Mouse (Mus musculus): Measurements from ENCODE around the gene Pip5k1b. TPM values are rescaled to one million over a fixed set of nuclear protein-coding genes. Genes with fewer than 3 reads are reported as not detected.

Gene Pip5k1b
- polyA plus RNA-seq, 1 experiment from 2014 or later = 2.5 TPM

- Histone ChIP-seq H3K4me2 (replicated peaks; ENCODE audit: low read depth, low read length) (no peak overlapping the region), H3K27ac (ENCODE audit: low read length) (no peak overlapping the region), H3K4me3 (ENCODE audit: low read depth, low read length) (no peak overlapping the region), H3K9me3 (ENCODE audit: control insufficient read depth, low read depth, low read length) (no peaks in the 10 kb centered on the region), H3K27me3 (ENCODE audit: control insufficient read depth, insufficient read depth, low read length) (no peaks in the 10 kb centered on the region), H3K4me1 (ENCODE audit: control insufficient read depth, insufficient read depth, low read length) (no peaks in the 10 kb centered on the region), H3K36me3 (ENCODE audit: control insufficient read depth, insufficient read depth, low read length) (no peaks in the 10 kb centered on the region), H3K9ac (replicated peaks; ENCODE audit: low read depth, low read length) (no peak overlapping the region)
- 83% methylated on average over 10 of the region's 10 CpGs for WGBS
- no peak for ATAC-seq (ENCODE audit: insufficient number of reproducible peaks, insufficient read depth, low FRiP score, low read depth)
These were observed 52.8 kb downstream of the Pip5k1b start for GRCm38 (mm10) chr19:24502736-24503421.

- Histone ChIP-seq H3K4me2 (replicated peaks; ENCODE audit: low read depth, low read length) (no peak overlapping the region), H3K27me3 (ENCODE audit: control insufficient read depth, insufficient read depth, low read length) (no peaks in the 10 kb centered on the region), H3K27ac (ENCODE audit: low read length) (no peak overlapping the region), H3K4me3 (ENCODE audit: low read depth, low read length) (no peak overlapping the region), H3K9me3 (ENCODE audit: control insufficient read depth, low read depth, low read length) (no peaks in the 10 kb centered on the region), H3K9ac (replicated peaks; ENCODE audit: low read depth, low read length) (no peak overlapping the region), H3K4me1 (ENCODE audit: control insufficient read depth, insufficient read depth, low read length) (no peaks in the 10 kb centered on the region), H3K36me3 (ENCODE audit: control insufficient read depth, insufficient read depth, low read length) (no peaks in the 10 kb centered on the region)
- ATAC-seq (ENCODE audit: insufficient number of reproducible peaks, insufficient read depth, low FRiP score, low read depth) = no peak
These were observed 54.1 kb downstream of the Pip5k1b start for GRCm38 (mm10) chr19:24501525-24501924.

- Histone ChIP-seq H3K4me1 (ENCODE audit: control insufficient read depth, insufficient read depth, low read length) (no peaks in the 10 kb centered on the region), H3K4me2 (replicated peaks; ENCODE audit: low read depth, low read length) (no peak overlapping the region), H3K36me3 (ENCODE audit: control insufficient read depth, insufficient read depth, low read length) (no peaks in the 10 kb centered on the region), H3K9me3 (ENCODE audit: control insufficient read depth, low read depth, low read length) (no peaks in the 10 kb centered on the region), H3K9ac (replicated peaks; ENCODE audit: low read depth, low read length) (no peak overlapping the region), H3K27ac (ENCODE audit: low read length) (no peak overlapping the region), H3K4me3 (ENCODE audit: low read depth, low read length) (no peak overlapping the region), H3K27me3 (ENCODE audit: control insufficient read depth, insufficient read depth, low read length) (no peaks in the 10 kb centered on the region)
- ATAC-seq (ENCODE audit: insufficient number of reproducible peaks, insufficient read depth, low FRiP score, low read depth) = no peak
- 80% methylated on average over 5 of the region's 5 CpGs for WGBS
These were observed 55.2 kb downstream of the Pip5k1b start for GRCm38 (mm10) chr19:24500431-24500830.

- Histone ChIP-seq H3K36me3 (ENCODE audit: control insufficient read depth, insufficient read depth, low read length) (no peaks in the 10 kb centered on the region), H3K4me2 (replicated peaks; ENCODE audit: low read depth, low read length) (no peak overlapping the region), H3K9me3 (ENCODE audit: control insufficient read depth, low read depth, low read length) (no peaks in the 10 kb centered on the region), H3K27me3 (ENCODE audit: control insufficient read depth, insufficient read depth, low read length) (no peaks in the 10 kb centered on the region), H3K4me1 (ENCODE audit: control insufficient read depth, insufficient read depth, low read length) (no peaks in the 10 kb centered on the region), H3K4me3 (ENCODE audit: low read depth, low read length) (no peak overlapping the region), H3K9ac (replicated peaks; ENCODE audit: low read depth, low read length) (no peak overlapping the region), H3K27ac (ENCODE audit: low read length) (no peak overlapping the region)
- no peak for ATAC-seq (ENCODE audit: insufficient number of reproducible peaks, insufficient read depth, low FRiP score, low read depth)
- 81% methylated on average over 3 of the region's 3 CpGs for WGBS
These were observed 56.4 kb downstream of the Pip5k1b start for GRCm38 (mm10) chr19:24499291-24499690.

GRCm38 (mm10) chr19:24493887-24494286 is 61.8 kb downstream of the Pip5k1b start:
- no peak overlapping the region for H3K4me3 ChIP-seq (ENCODE audit: low read depth, low read length)
- no peak overlapping the region for H3K4me2 ChIP-seq (replicated peaks; ENCODE audit: low read depth, low read length)
- no peaks in the 10 kb centered on the region for H3K9me3 ChIP-seq (ENCODE audit: control insufficient read depth, low read depth, low read length)
- H3K27ac ChIP-seq (ENCODE audit: low read length) = no peak overlapping the region
- no peaks in the 10 kb centered on the region for H3K36me3 ChIP-seq (ENCODE audit: control insufficient read depth, insufficient read depth, low read length)
- WGBS = 67% methylated on average over 4 of the region's 4 CpGs
- ATAC-seq (ENCODE audit: insufficient number of reproducible peaks, insufficient read depth, low FRiP score, low read depth) = no peak
- no peaks in the 10 kb centered on the region for H3K27me3 ChIP-seq (ENCODE audit: control insufficient read depth, insufficient read depth, low read length)
- no peaks in the 10 kb centered on the region for H3K4me1 ChIP-seq (ENCODE audit: control insufficient read depth, insufficient read depth, low read length)
- H3K9ac ChIP-seq (replicated peaks; ENCODE audit: low read depth, low read length) = no peak overlapping the region

GRCm38 (mm10) chr19:24491824-24492223 is 63.8 kb downstream of the Pip5k1b start:
- Histone ChIP-seq H3K9me3 (ENCODE audit: control insufficient read depth, low read depth, low read length) (no peaks in the 10 kb centered on the region), H3K9ac (replicated peaks; ENCODE audit: low read depth, low read length) (no peak overlapping the region), H3K4me3 (ENCODE audit: low read depth, low read length) (no peak overlapping the region), H3K4me1 (ENCODE audit: control insufficient read depth, insufficient read depth, low read length) (no peaks in the 10 kb centered on the region), H3K27ac (ENCODE audit: low read length) (no peak overlapping the region), H3K27me3 (ENCODE audit: control insufficient read depth, insufficient read depth, low read length) (no peaks in the 10 kb centered on the region), H3K4me2 (replicated peaks; ENCODE audit: low read depth, low read length) (no peak overlapping the region), H3K36me3 (ENCODE audit: control insufficient read depth, insufficient read depth, low read length) (no peaks in the 10 kb centered on the region)
- ATAC-seq (ENCODE audit: insufficient number of reproducible peaks, insufficient read depth, low FRiP score, low read depth) = no peak
- WGBS = 74% methylated on average over 3 of the region's 3 CpGs

- Histone ChIP-seq H3K27me3 (ENCODE audit: control insufficient read depth, insufficient read depth, low read length) (no peaks in the 10 kb centered on the region), H3K9ac (replicated peaks; ENCODE audit: low read depth, low read length) (no peak overlapping the region), H3K4me2 (replicated peaks; ENCODE audit: low read depth, low read length) (no peak overlapping the region), H3K4me3 (ENCODE audit: low read depth, low read length) (no peak overlapping the region), H3K36me3 (ENCODE audit: control insufficient read depth, insufficient read depth, low read length) (no peaks in the 10 kb centered on the region), H3K9me3 (ENCODE audit: control insufficient read depth, low read depth, low read length) (no peaks in the 10 kb centered on the region), H3K27ac (ENCODE audit: low read length) (no peak overlapping the region), H3K4me1 (ENCODE audit: control insufficient read depth, insufficient read depth, low read length) (no peaks in the 10 kb centered on the region)
- no peak for ATAC-seq (ENCODE audit: insufficient number of reproducible peaks, insufficient read depth, low FRiP score, low read depth)
- 62% methylated on average over 5 of the region's 5 CpGs for WGBS
These were observed 65.4 kb downstream of the Pip5k1b start for GRCm38 (mm10) chr19:24490275-24490674.

GRCm38 (mm10) chr19:24486433-24487296 is 69.0 kb downstream of the Pip5k1b start:
- H3K4me3 ChIP-seq (ENCODE audit: low read depth, low read length) = no peak overlapping the region
- H3K27ac ChIP-seq (ENCODE audit: low read length) = no peak overlapping the region
- no peak overlapping the region for H3K4me2 ChIP-seq (replicated peaks; ENCODE audit: low read depth, low read length)
- no peak overlapping the region for H3K9ac ChIP-seq (replicated peaks; ENCODE audit: low read depth, low read length)
- no peaks in the 10 kb centered on the region for H3K36me3 ChIP-seq (ENCODE audit: control insufficient read depth, insufficient read depth, low read length)
- ATAC-seq (ENCODE audit: insufficient number of reproducible peaks, insufficient read depth, low FRiP score, low read depth) = no peak
- 73% methylated on average over 8 of the region's 8 CpGs for WGBS
- H3K27me3 ChIP-seq (ENCODE audit: control insufficient read depth, insufficient read depth, low read length) = no peaks in the 10 kb centered on the region
- H3K9me3 ChIP-seq (ENCODE audit: control insufficient read depth, low read depth, low read length) = no peaks in the 10 kb centered on the region
- H3K4me1 ChIP-seq (ENCODE audit: control insufficient read depth, insufficient read depth, low read length) = no peaks in the 10 kb centered on the region
